Mouse (Mus musculus): ENCODE data around the gene Anxa3.

GRCm38 (mm10) chr5:96878178-96878577 is 85.0 kb downstream of the Anxa3 start:
- TF ChIP-seq USF1 (IDR thresholded peaks at IDR 0.05; ENCODE audit: low read depth) (no peak), POLR2A (IDR thresholded peaks at IDR 0.05; ENCODE audit: insufficient read length, low read depth) (no peak)
